In genomic region chr9:108027867-108028266, GRCm38 (mm10) we compare ENCODE assay signal across 32 mouse cellular contexts. TPM values are rescaled to one million over a fixed set of nuclear protein-coding genes. Genes with fewer than 3 reads are reported as not detected.
DNase-seq lines count a peak whose midpoint lies in the region; TF ChIP-seq lines count a peak whose summit lies in the region.
"Had no signal": no experiment of that assay in that cellular context is flagged by ENCODE, and none has a peak within 500 bp of the region (broad histone marks: within the 10 kb centered on the region; RNA-seq: fewer than 3 reads in every experiment).

No protein-coding gene starts in this region.

- no peak overlapping the region for H3K9ac ChIP-seq in heart, adult 2 months (ENCODE audit: low read depth, low read length)
- H3K9ac ChIP-seq: embryonic facial prominence, embryonic 13.5 days; forebrain, embryonic 12.5 days; heart, embryonic 13.5 days; hindbrain, embryonic 15.5 days; limb, embryonic 15.5 days; neural tube, embryonic 15.5 days had no signal

- 98% methylated on average over 3 of the region's 3 CpGs for WGBS in heart, adult 2 months
- 97% methylated on average over 3 of the region's 3 CpGs for WGBS in limb, embryonic 10.5 days

- H3K9me3 ChIP-seq in E14TG2a.4 (ENCODE audit: low read length) = no peaks in the 10 kb centered on the region
- H3K9me3 ChIP-seq in limb, embryonic 10.5 days (replicated peaks) = peaks cover 4% of the 10 kb centered on the region; the same call in 1 of the 2 replicates
- H3K9me3 ChIP-seq: forebrain, embryonic 12.5 days; hindbrain, embryonic 15.5 days; limb, embryonic 15.5 days; neural tube, embryonic 15.5 days had no signal

- H3K4me1 ChIP-seq in heart, adult 2 months (ENCODE audit: control insufficient read depth, insufficient read depth, low read length) = no peaks in the 10 kb centered on the region
- peaks cover 45% of the 10 kb centered on the region for H3K4me1 ChIP-seq in E14TG2a.4 (replicated peaks; ENCODE audit: low read depth, low read length)
- no peaks in the 10 kb centered on the region for H3K4me1 ChIP-seq in limb, embryonic 10.5 days
- H3K4me1 ChIP-seq: embryonic facial prominence, embryonic 13.5 days; forebrain, embryonic 12.5 days; heart, embryonic 13.5 days; hindbrain, embryonic 15.5 days; limb, embryonic 15.5 days; neural tube, embryonic 15.5 days had no signal

- no peaks in the 10 kb centered on the region for H3K27me3 ChIP-seq in heart, adult 2 months (ENCODE audit: control insufficient read depth, insufficient read depth, low read length)
- H3K27me3 ChIP-seq in E14TG2a.4 (ENCODE audit: insufficient read depth, low read length) = no peaks in the 10 kb centered on the region
- no peaks in the 10 kb centered on the region for H3K27me3 ChIP-seq in limb, embryonic 10.5 days (ENCODE audit: low read depth, poor library complexity, severe bottlenecking)
- H3K27me3 ChIP-seq: embryonic facial prominence, embryonic 13.5 days; forebrain, embryonic 12.5 days; heart, embryonic 13.5 days; hindbrain, embryonic 15.5 days; limb, embryonic 15.5 days; neural tube, embryonic 15.5 days had no signal

- peaks cover 2% of the 10 kb centered on the region; the same call in 1 of the 2 replicates for H3K79me2 ChIP-seq in heart, adult 2 months (replicated peaks; ENCODE audit: control insufficient read depth, insufficient read depth, low read length)

- peaks cover 5% of the 10 kb centered on the region for H3K36me3 ChIP-seq in heart, adult 2 months (ENCODE audit: control insufficient read depth, insufficient read depth, low read length)
- peaks cover 60% of the 10 kb centered on the region for H3K36me3 ChIP-seq in E14TG2a.4 (ENCODE audit: insufficient read depth, low read length)
- peaks cover 90% of the 10 kb centered on the region for H3K36me3 ChIP-seq in limb, embryonic 10.5 days

- intact Hi-C loops in heart, adult 2 months (cut with DNase I) = no loop called here
- intact Hi-C loops in left cerebral cortex, adult 2 months (cut with DNase I) = no loop called here
- intact Hi-C loops in left cerebral cortex, postnatal 36 days (cut with DNase I) = no loop called here

- TF ChIP-seq POLR2A in heart, adult 2 months (IDR thresholded peaks at IDR 0.05; ENCODE audit: insufficient read depth, low read depth, low read length) = no peak

- H3K4me3 ChIP-seq in heart, adult 2 months = no peak overlapping the region
- no peak overlapping the region for H3K4me3 ChIP-seq in left cerebral cortex, adult 2 months
- H3K4me3 ChIP-seq in E14TG2a.4 (replicated peaks; ENCODE audit: low read length) = no peak overlapping the region
- no peak overlapping the region for H3K4me3 ChIP-seq in limb, embryonic 10.5 days
- H3K4me3 ChIP-seq: embryonic facial prominence, embryonic 13.5 days; erythroblast, embryonic 14.5 days; forebrain, embryonic 12.5 days; heart, embryonic 13.5 days; hindbrain, embryonic 15.5 days; limb, embryonic 15.5 days; neural tube, embryonic 15.5 days had no signal

- DNase-seq in heart, adult 2 months = no peak
- DNase-seq in heart, adult 18-20 months = no peak
- no peak for DNase-seq in left cerebral cortex, adult 2 months (ENCODE audit: extremely low spot score in 1 of 2, low spot score in 2 of 2)
- DNase-seq in left cerebral cortex, postnatal 36 days (ENCODE audit: low spot score in 2 of 2) = no peak
- DNase-seq in R1 (ENCODE audit: low read depth, low spot score) = peak; percentile 62
- DNase-seq in limb, embryonic 10.5 days (ENCODE audit: low spot score) = no peak
- DNase-seq in cerebellum, adult 9-10 months = no peak
- DNase-seq: adrenal gland, postnatal 10 days; cerebellum, adult 11 months; cerebellum, adult 9-11 months; gastrocnemius, postnatal 36 days; heart, postnatal 10 days; kidney, adult 9 months; kidney, postnatal 14 days; left cerebral cortex, postnatal 4 days; lung, postnatal 10 days; midbrain, embryonic 14.5 days; right cerebral cortex, postnatal 25 days; thymus, adult 2 months; thymus, postnatal 36 days had no signal

- no peak for TF ChIP-seq EP300 in heart, adult 2 months (IDR thresholded peaks at IDR 0.05; ENCODE audit: insufficient read depth, low read depth, low read length)

- TF ChIP-seq CTCF in heart, adult 2 months (IDR thresholded peaks at IDR 0.05) = peak; percentile 28; the same call in 1 of the 2 replicates
- peak; percentile 15 for TF ChIP-seq CTCF in left cerebral cortex, adult 2 months (IDR thresholded peaks at IDR 0.05)
- peak; percentile 31; the same call in 1 of the 2 replicates for TF ChIP-seq CTCF in E14TG2a.4 (conservative IDR thresholded peaks at IDR 0.05; ENCODE audit: low read length)

- H3K27ac ChIP-seq in heart, adult 2 months = no peak overlapping the region
- H3K27ac ChIP-seq in left cerebral cortex, adult 2 months = no peak overlapping the region
- H3K27ac ChIP-seq in limb, embryonic 10.5 days = no peak overlapping the region
- H3K27ac ChIP-seq: embryonic facial prominence, embryonic 13.5 days; forebrain, embryonic 12.5 days; heart, embryonic 13.5 days; hindbrain, embryonic 15.5 days; limb, embryonic 15.5 days; macrophage; neural tube, embryonic 15.5 days had no signal

RNA-seq across cellular contexts. Expression of gene Gmppb, which starts 21.2 kb away (rescaled TPM):
- total RNA-seq in heart, adult 2 months (2021) = 10 to 100 TPM; 10.1 to 10.2 TPM
- 9.6 and 11.2 TPM in 2 replicates for polyA plus RNA-seq in heart, adult 2 months (2012; rRNA removed)
- 10 to 100 TPM; 10.5 to 10.6 TPM for total RNA-seq in heart, adult 18-20 months (2021)
- 10 to 100 TPM; 16.5 to 17.4 TPM for total RNA-seq in left cerebral cortex, adult 2 months (2021)
- 10 to 100 TPM; 14.4 to 17.0 TPM for total RNA-seq in left cerebral cortex, postnatal 36 days (2021)
- polyA plus RNA-seq in limb, embryonic 10.5 days (2016; fragmentation: Nextera tagmentation; extraction: Ambion mirVana) = 25.2 and 26.4 TPM in 2 replicates

RNA-seq across cellular contexts. Expression of gene Amigo3, which starts 25.1 kb away (rescaled TPM):
- 1 to 10 TPM; 1.5 to 2.0 TPM for total RNA-seq in heart, adult 2 months (2021)
- 3.1 and 5.1 TPM in 2 replicates for polyA plus RNA-seq in heart, adult 2 months (2012; rRNA removed)
- total RNA-seq in heart, adult 18-20 months (2021) = 1 to 10 TPM; 1.4 to 1.8 TPM
- 1 to 10 TPM; 1.9 to 2.1 TPM for total RNA-seq in left cerebral cortex, adult 2 months (2021)
- 1 to 10 TPM; 1.7 to 1.8 TPM for total RNA-seq in left cerebral cortex, postnatal 36 days (2021)
- polyA plus RNA-seq in limb, embryonic 10.5 days (2016; fragmentation: Nextera tagmentation; extraction: Ambion mirVana) = 1.9 and 3.5 TPM in 2 replicates

RNA-seq across cellular contexts. Expression of gene Ip6k1, which starts 25.6 kb away (rescaled TPM):
- 10 to 100 TPM; 30.9 to 39.8 TPM for total RNA-seq in heart, adult 2 months (2021)
- 46.0 and 62.1 TPM in 2 replicates for polyA plus RNA-seq in heart, adult 2 months (2012; rRNA removed)
- total RNA-seq in heart, adult 18-20 months (2021) = 10 to 100 TPM; 30.4 to 32.0 TPM
- total RNA-seq in left cerebral cortex, adult 2 months (2021) = 100 to 1,000 TPM; 205 to 207 TPM
- 100 to 1,000 TPM; 196 to 205 TPM for total RNA-seq in left cerebral cortex, postnatal 36 days (2021)
- 54.1 and 69.8 TPM in 2 replicates for polyA plus RNA-seq in limb, embryonic 10.5 days (2016; fragmentation: Nextera tagmentation; extraction: Ambion mirVana)

RNA-seq across cellular contexts. Expression of gene Gm20662, which starts 31.7 kb away (rescaled TPM):
- total RNA-seq in heart, adult 2 months (2021) = 1 to 10 TPM; 1.4 to 1.8 TPM
- polyA plus RNA-seq in heart, adult 2 months (2012; rRNA removed) = 2.3 and 3.0 TPM in 2 replicates
- total RNA-seq in heart, adult 18-20 months (2021) = 1 to 10 TPM; 1.1 to 1.4 TPM
- total RNA-seq in left cerebral cortex, adult 2 months (2021) = 1 to 10 TPM; 1.2 to 2.4 TPM
- 1 to 10 TPM in 1 of 2 experiments, not detected in 1; 2.3 TPM for total RNA-seq in left cerebral cortex, postnatal 36 days (2021)
- 0.34 and 0.93 TPM in 2 replicates for polyA plus RNA-seq in limb, embryonic 10.5 days (2016; fragmentation: Nextera tagmentation; extraction: Ambion mirVana)
- total RNA-seq: common myeloid progenitor, adult 5-6 weeks; gastrocnemius, postnatal 36 days; heart, adult 8-10 months; megakaryocyte-erythroid progenitor cell, adult 5-6 weeks had no signal
- polyA plus RNA-seq: erythroblast, embryonic 14.5 days; forebrain, embryonic 12.5 days; hindbrain, embryonic 15.5 days; midbrain, embryonic 14.5 days had no signal

RNA-seq across cellular contexts. Expression of gene Cdhr4, which starts 35.6 kb away (rescaled TPM):
- total RNA-seq in heart, adult 2 months (2021) = 1 to 10 TPM in 1 of 2 experiments, under 1 TPM in 1; 0.20 to 1.1 TPM
- polyA plus RNA-seq in heart, adult 2 months (2012; rRNA removed) = 2.0 and 8.8 TPM in 2 replicates
- 1 to 10 TPM in 1 of 2 experiments, not detected in 1; 2.7 TPM for total RNA-seq in heart, adult 18-20 months (2021)
- 1 to 10 TPM; 1.3 to 2.3 TPM for total RNA-seq in left cerebral cortex, adult 2 months (2021)
- 1 to 10 TPM in 1 of 2 experiments, under 1 TPM in 1; 0.79 to 1.4 TPM for total RNA-seq in left cerebral cortex, postnatal 36 days (2021)
- polyA plus RNA-seq in limb, embryonic 10.5 days (2016; fragmentation: Nextera tagmentation; extraction: Ambion mirVana) = 6.5 and 11.9 TPM in 2 replicates

Comparison
In these comparisons a context has a peak if more than half of its experiments do, and no peak if none do; other contexts are left out.
1. RNA of gene Ip6k1, which starts 25.6 kb away (total RNA-seq): 205 to 207 TPM in left cerebral cortex, adult 2 months and 196 to 205 TPM in left cerebral cortex, postnatal 36 days; 30.9 to 39.8 TPM in heart, adult 2 months and 30.4 to 32.0 TPM in heart, adult 18-20 months; every median in the first group is over 4 times any median in the second.
2. Peak in every context shown above with its lines, with median percentiles within 50 percentile points of each other: CTCF ChIP-seq.